Mouse (Mus musculus): ENCODE results near the gene Phf10. TPM values are rescaled to one million over a fixed set of nuclear protein-coding genes. Genes with fewer than 3 reads are reported as not detected.

Gene Phf10
- polyA plus RNA-seq (2017; shearing (Covaris generic)), result 33.0 TPM

GRCm38 (mm10) chr17:14960951-14961556, at the start of gene Phf10:
TSS of gene Phf10 (minus strand) at chr17:14961273.

DNA sequence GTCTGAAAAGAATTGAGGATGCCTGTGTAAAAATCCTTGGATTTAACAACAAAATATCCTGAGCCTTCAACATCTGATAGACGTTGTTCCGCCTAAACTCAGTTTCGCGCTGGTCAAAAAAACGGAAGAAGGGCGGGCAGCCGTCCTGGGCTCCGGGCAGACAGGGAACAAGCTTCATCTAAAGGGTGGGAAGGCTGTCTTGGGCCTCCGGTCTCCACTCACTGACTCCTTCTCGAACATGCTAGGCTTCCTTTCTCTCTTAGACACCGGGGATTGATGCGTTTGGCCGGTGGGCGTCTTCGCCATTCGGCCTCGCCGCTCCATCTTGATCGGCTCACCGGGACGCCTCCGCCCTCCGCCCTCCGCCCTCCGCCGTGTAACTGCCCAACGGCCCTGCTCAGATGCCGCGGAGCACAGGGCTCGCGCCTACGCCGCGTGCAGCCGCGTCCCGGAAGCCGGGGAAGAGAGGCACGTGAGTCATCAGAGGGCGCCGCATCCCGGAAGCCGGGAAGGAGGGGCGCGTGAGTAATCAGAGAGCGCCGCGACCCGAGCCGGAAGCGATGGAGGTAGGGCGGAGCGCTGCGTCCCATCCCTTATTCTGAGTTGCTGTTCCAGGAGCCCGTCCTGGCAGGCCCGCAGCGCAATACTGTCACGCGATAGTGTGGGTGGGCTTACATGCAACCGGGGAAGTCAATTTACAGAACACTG, 48.8 kb upstream of the Phf10 start, which contains the start of gene Gm3435:
TSS of gene Gm3435 (plus strand) at position 471 of the 708 bp plus-strand sequence.

GRCm38 (mm10) chr17:14978362-14979038, 17.4 kb upstream of the Phf10 start, which contains the start of the genes 9030025P20Rik and Gm3417:
TSS of gene 9030025P20Rik (plus strand) at chr17:14978468.
TSS of gene Gm3417 (minus strand) at chr17:14978790.

GRCm38 (mm10) chr17:14943009-14943728, 17.9 kb downstream of the Phf10 start, which contains the start of the genes Wdr27 and 1600012H06Rik:
TSS of gene Wdr27 (minus strand) at chr17:14943158.
TSS of gene 1600012H06Rik (plus strand) at chr17:14943184.

Other genes starting within 250 kb of the Phf10 start
- 0.30 TPM for gene Wdr27, start 18.1 kb downstream of the Phf10 start, polyA plus RNA-seq (2017; shearing (Covaris generic))
- gene 1600012H06Rik, start 18.1 kb downstream of the Phf10 start, polyA plus RNA-seq (2017; shearing (Covaris generic)), result 22.4 TPM
- gene 9030025P20Rik, start 17.2 kb upstream of the Phf10 start, polyA plus RNA-seq (2017; shearing (Covaris generic)), result 10.8 TPM
- not detected for gene Gm3417, start 17.5 kb upstream of the Phf10 start, polyA plus RNA-seq (2017; shearing (Covaris generic))
- 5.0 TPM for gene Gm3435, start 48.9 kb upstream of the Phf10 start, polyA plus RNA-seq (2017; shearing (Covaris generic))
- gene Ermard, start 79.9 kb upstream of the Phf10 start, polyA plus RNA-seq (2017; shearing (Covaris generic)), result 88.9 TPM
- gene Tcte3, start 80.2 kb upstream of the Phf10 start, polyA plus RNA-seq (2017; shearing (Covaris generic)), result 1.7 TPM
- 2.6 TPM for gene Gm3448, start 80.3 kb upstream of the Phf10 start, polyA plus RNA-seq (2017; shearing (Covaris generic))